Mouse (Mus musculus) mature B cell (primary cell): ENCODE measurements around the gene Ston2.

Experiments
- in situ Hi-C: fragments of 300-500 bp; cut with MboI; formaldehyde crosslinking; loops from 2 replicates; pipeline ENCODE4 v1.14.3; 2019

Ston2 gene

GRCm38 (mm10) chr12:91703533-91703932 is 84.7 kb downstream of the Ston2 start:
- in situ Hi-C loops: no loop called here

- in situ Hi-C loops: no loop called here
These were observed 85.4 kb downstream of the Ston2 start for GRCm38 (mm10) chr12:91702829-91703228.

- in situ Hi-C loops: no loop called here
These were observed 88.6 kb downstream of the Ston2 start for GRCm38 (mm10) chr12:91699451-91700141.

- in situ Hi-C loops: no loop called here
These were observed 92.0 kb downstream of the Ston2 start for GRCm38 (mm10) chr12:91696231-91696630.

GRCm38 (mm10) chr12:91695761-91696160 is 92.4 kb downstream of the Ston2 start:
- in situ Hi-C loops: no loop called here

- in situ Hi-C loops: no loop called here
These were observed 93.4 kb downstream of the Ston2 start for GRCm38 (mm10) chr12:91694748-91695147.

GRCm38 (mm10) chr12:91693566-91693965 is 94.6 kb downstream of the Ston2 start:
- in situ Hi-C loops: no loop called here

- in situ Hi-C loops: no loop called here
These were observed 95.2 kb downstream of the Ston2 start for GRCm38 (mm10) chr12:91692991-91693390.

- in situ Hi-C loops: no loop called here
These were observed 102.4 kb downstream of the Ston2 start for GRCm38 (mm10) chr12:91685674-91686290.

- in situ Hi-C loops: no loop called here
These were observed 103.3 kb downstream of the Ston2 start for GRCm38 (mm10) chr12:91684840-91685415.

- in situ Hi-C loops: no loop called here
These were observed 103.9 kb downstream of the Ston2 start for GRCm38 (mm10) chr12:91684101-91684839.

GRCm38 (mm10) chr12:91683549-91684100 is 104.6 kb downstream of the Ston2 start:
- in situ Hi-C loops: no loop called here

- in situ Hi-C loops: no loop called here
These were observed 105.1 kb downstream of the Ston2 start for GRCm38 (mm10) chr12:91683096-91683495.

- in situ Hi-C loops: no loop called here
These were observed 108.7 kb downstream of the Ston2 start for GRCm38 (mm10) chr12:91679320-91680064.

- in situ Hi-C loops: no loop called here
These were observed 112.2 kb downstream of the Ston2 start for GRCm38 (mm10) chr12:91675937-91676336.

GRCm38 (mm10) chr12:91673141-91673540 is 115.0 kb downstream of the Ston2 start:
- in situ Hi-C loops: no loop called here

GRCm38 (mm10) chr12:91672528-91672927 is 115.7 kb downstream of the Ston2 start:
- in situ Hi-C loops: no loop called here

- in situ Hi-C loops: no loop called here
These were observed 119.5 kb downstream of the Ston2 start for GRCm38 (mm10) chr12:91668529-91669245.

- in situ Hi-C loops: no loop called here
These were observed 120.4 kb downstream of the Ston2 start for GRCm38 (mm10) chr12:91667741-91668140.

- in situ Hi-C loops: no loop called here
These were observed 121.6 kb downstream of the Ston2 start for GRCm38 (mm10) chr12:91666607-91667006.

- in situ Hi-C loops: no loop called here
These were observed 122.8 kb downstream of the Ston2 start for GRCm38 (mm10) chr12:91665431-91665830.
